Mouse (Mus musculus): ENCODE measurements around the gene Boll. TPM values are rescaled to one million over a fixed set of nuclear protein-coding genes. Genes with fewer than 3 reads are reported as not detected.

Gene Boll
- polyA plus RNA-seq, 1 experiment from 2014 or later, result 0.07 TPM

DNA sequence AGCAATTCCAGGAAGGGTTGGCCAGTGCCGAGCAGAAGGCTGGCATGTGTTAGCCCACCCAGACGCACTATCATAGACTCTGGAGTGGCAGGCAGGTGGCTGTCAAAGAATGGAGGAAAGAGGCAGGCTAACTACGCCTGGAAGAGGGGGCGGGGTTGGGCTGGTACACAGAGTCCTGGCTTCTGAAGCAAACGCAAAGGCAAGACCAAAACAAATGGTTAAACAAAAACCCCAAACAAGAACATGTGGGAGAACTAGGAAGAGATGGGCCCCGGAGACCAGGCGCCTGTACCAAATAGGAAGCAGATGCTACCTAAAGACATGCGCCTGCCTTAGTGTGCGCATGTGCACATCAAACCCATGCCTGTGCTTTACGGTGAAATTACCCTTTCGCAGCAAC lies 139.2 kb downstream of the Boll start:
- Histone ChIP-seq H3K9me3 (ENCODE audit: low read length) (no peaks in the 10 kb centered on the region), H3K9ac (replicated peaks) (no peak overlapping the region), H3K4me3 (ENCODE audit: low read depth, low read length) (no peak overlapping the region), H3K27me3 (ENCODE audit: insufficient read depth, low read length) (peaks cover 7% of the 10 kb centered on the region; the same call in 1 of the 2 replicates), H3K4me2 (ENCODE audit: low read depth, low read length) (no peak overlapping the region), H3K27ac (ENCODE audit: low read depth) (no peak overlapping the region), H3K4me1 (ENCODE audit: insufficient read depth) (no peaks in the 10 kb centered on the region), H3K36me3 (replicated peaks; ENCODE audit: insufficient read depth, low read length) (no peaks in the 10 kb centered on the region)
- DNase-seq (no peak), ATAC-seq (no peak)
- whole genome bisulfite sequencing (ENCODE audit: insufficient replicate concordance), result 71% methylated on average over 11 of the region's 11 CpGs
- TF ChIP-seq EP300 (IDR thresholded peaks at IDR 0.05; ENCODE audit: low read depth), result no peak
- TF ChIP-seq CTCF (IDR thresholded peaks at IDR 0.05; ENCODE audit: low read depth), result no peak

DNA sequence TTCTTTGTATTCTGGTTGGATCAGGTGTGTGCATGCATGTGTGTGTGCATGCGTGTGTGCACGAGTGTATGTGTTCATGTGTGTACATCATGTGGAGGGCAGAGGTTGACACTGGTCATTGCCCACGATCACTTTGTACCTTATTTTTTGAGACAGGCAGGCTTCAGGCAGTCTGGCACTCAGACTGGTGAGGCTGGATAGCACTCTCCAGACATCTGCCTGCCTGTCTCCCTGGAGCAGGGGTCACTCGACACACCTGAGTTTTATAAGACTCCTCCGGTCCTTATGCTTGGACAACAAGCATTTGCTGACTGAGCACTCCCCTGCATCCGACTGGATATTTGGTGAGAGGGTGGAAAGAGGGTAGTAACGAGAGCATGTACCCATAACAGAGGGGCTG lies 140.2 kb downstream of the Boll start:
- Histone ChIP-seq H3K9ac (replicated peaks) (no peak overlapping the region), H3K4me2 (ENCODE audit: low read depth, low read length) (no peak overlapping the region), H3K36me3 (replicated peaks; ENCODE audit: insufficient read depth, low read length) (no peaks in the 10 kb centered on the region), H3K4me1 (ENCODE audit: insufficient read depth) (no peaks in the 10 kb centered on the region), H3K27me3 (ENCODE audit: insufficient read depth, low read length) (peaks cover 7% of the 10 kb centered on the region; the same call in 1 of the 2 replicates), H3K4me3 (ENCODE audit: low read depth, low read length) (no peak overlapping the region), H3K9me3 (ENCODE audit: low read length) (no peaks in the 10 kb centered on the region), H3K27ac (ENCODE audit: low read depth) (no peak overlapping the region)
- WGBS (ENCODE audit: insufficient replicate concordance), result 81% methylated on average over 7 of the region's 7 CpGs
- ATAC-seq (no peak), DNase-seq (no peak)
- TF ChIP-seq CTCF (IDR thresholded peaks at IDR 0.05; ENCODE audit: low read depth), result no peak
- TF ChIP-seq EP300 (IDR thresholded peaks at IDR 0.05; ENCODE audit: low read depth), result no peak

DNA sequence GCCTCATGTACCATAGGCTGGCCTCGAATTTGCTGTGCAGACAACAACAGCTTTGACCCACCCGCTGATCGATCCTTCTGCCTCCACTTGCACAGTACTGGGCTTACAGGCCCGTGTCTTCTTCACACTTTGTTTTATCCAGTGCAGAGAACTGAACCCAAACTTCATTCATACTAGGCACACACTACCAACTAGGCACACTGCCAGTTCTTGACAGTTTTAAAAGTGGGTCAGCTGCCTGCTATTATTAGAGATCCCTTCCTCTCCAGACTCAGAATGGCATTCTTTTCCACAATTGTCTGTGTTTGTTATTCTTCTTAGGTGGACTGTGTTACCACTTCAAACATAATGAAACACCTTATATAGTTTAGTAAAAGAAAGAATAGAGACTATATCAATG lies 141.9 kb downstream of the Boll start:
- Histone ChIP-seq H3K4me3 (ENCODE audit: low read depth, low read length) (no peak overlapping the region), H3K9me3 (ENCODE audit: low read length) (no peaks in the 10 kb centered on the region), H3K27ac (ENCODE audit: low read depth) (no peak overlapping the region), H3K9ac (replicated peaks) (no peak overlapping the region), H3K4me1 (ENCODE audit: insufficient read depth) (no peaks in the 10 kb centered on the region), H3K4me2 (ENCODE audit: low read depth, low read length) (no peak overlapping the region), H3K36me3 (replicated peaks; ENCODE audit: insufficient read depth, low read length) (no peaks in the 10 kb centered on the region), H3K27me3 (ENCODE audit: insufficient read depth, low read length) (peaks cover 7% of the 10 kb centered on the region; the same call in 1 of the 2 replicates)
- 73% methylated on average over 4 of the region's 4 CpGs for WGBS (ENCODE audit: insufficient replicate concordance)
- DNase-seq (no peak), ATAC-seq (no peak)
- TF ChIP-seq CTCF (IDR thresholded peaks at IDR 0.05; ENCODE audit: low read depth) (no peak), EP300 (IDR thresholded peaks at IDR 0.05; ENCODE audit: low read depth) (no peak)

DNA sequence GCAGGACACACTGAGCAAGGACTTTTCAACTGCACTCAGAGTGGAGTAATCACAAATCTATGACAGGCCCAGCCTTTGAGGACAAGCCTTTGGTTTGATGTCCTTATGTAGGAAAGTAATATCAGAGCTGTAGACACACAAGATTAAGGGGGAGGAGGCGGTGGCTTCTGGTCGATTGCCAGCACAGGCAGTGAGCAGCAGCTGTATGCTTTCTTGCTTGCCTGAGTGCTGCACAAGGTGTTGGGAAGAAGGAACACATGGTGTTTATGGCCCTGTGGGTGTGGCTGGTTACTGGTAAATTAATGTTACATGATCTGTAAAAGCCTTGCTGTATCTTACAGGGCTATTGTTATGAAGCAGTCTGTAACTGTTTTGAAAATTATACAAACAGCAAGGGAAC lies 146.1 kb downstream of the Boll start:
- no peaks in the 10 kb centered on the region; the same call in 1 of the 2 replicates for H3K4me1 ChIP-seq (ENCODE audit: insufficient read depth)
- TF ChIP-seq EP300 (IDR thresholded peaks at IDR 0.05; ENCODE audit: low read depth), result no peak
- TF ChIP-seq CTCF (IDR thresholded peaks at IDR 0.05; ENCODE audit: low read depth), result no peak
- ATAC-seq (no peak), DNase-seq (no peak)
- no peaks in the 10 kb centered on the region for H3K9me3 ChIP-seq (ENCODE audit: low read length)
- no peak overlapping the region for H3K4me3 ChIP-seq (ENCODE audit: low read depth, low read length)
- H3K27ac ChIP-seq (ENCODE audit: low read depth), result no peak overlapping the region
- H3K27me3 ChIP-seq (ENCODE audit: insufficient read depth, low read length), result no peaks in the 10 kb centered on the region
- no peak overlapping the region for H3K9ac ChIP-seq (replicated peaks)
- H3K36me3 ChIP-seq (replicated peaks; ENCODE audit: insufficient read depth, low read length), result no peaks in the 10 kb centered on the region
- 52% methylated on average over 2 of the region's 2 CpGs for WGBS (ENCODE audit: insufficient replicate concordance)
- H3K4me2 ChIP-seq (ENCODE audit: low read depth, low read length), result no peak overlapping the region

DNA sequence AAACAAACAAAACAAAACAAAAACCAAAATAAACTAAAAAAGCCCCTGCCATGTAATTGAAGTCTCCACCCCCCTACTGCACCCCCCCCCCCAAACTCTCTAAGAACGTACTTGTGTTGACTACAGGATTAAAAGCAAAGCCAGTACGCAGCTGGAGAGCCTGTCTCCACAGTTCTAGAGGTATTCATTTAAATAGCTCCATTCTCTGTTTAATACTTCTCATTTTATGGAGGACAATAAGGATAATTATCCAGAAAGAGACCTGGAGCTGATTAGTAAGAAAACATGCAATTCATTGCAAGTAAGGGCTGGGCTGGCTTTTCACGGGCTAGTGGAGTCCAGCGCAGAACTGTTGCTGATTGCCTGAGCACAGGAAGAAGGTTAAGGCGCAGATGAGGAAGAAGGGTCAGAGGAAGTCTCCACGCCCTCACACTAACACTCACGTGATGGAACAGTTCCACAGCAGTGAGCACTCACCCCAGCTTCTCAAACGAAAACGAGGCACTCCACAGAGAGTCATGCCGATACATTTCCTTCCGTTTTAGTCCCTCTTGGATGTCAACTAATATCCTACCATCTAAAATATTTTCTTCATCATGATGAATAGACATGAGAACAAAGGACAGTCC lies 148.0 kb downstream of the Boll start:
- Histone ChIP-seq H3K4me2 (ENCODE audit: low read depth, low read length) (peak overlapping the region; percentile 4; the same call in 1 of the 2 replicates), H3K4me3 (ENCODE audit: low read depth, low read length) (no peak overlapping the region), H3K9me3 (ENCODE audit: low read length) (no peaks in the 10 kb centered on the region), H3K36me3 (replicated peaks; ENCODE audit: insufficient read depth, low read length) (no peaks in the 10 kb centered on the region), H3K9ac (replicated peaks) (no peak overlapping the region), H3K4me1 (ENCODE audit: insufficient read depth) (peaks cover 5% of the 10 kb centered on the region), H3K27ac (ENCODE audit: low read depth) (peak overlapping the region; percentile 66), H3K27me3 (ENCODE audit: insufficient read depth, low read length) (no peaks in the 10 kb centered on the region)
- TF ChIP-seq EP300 (IDR thresholded peaks at IDR 0.05; ENCODE audit: low read depth) (no peak), CTCF (IDR thresholded peaks at IDR 0.05; ENCODE audit: low read depth) (no peak)
- DNase-seq (peak; percentile 55), ATAC-seq (peak; percentile 63)
- 35% methylated on average over 11 of the region's 11 CpGs for WGBS (ENCODE audit: insufficient replicate concordance)

DNA sequence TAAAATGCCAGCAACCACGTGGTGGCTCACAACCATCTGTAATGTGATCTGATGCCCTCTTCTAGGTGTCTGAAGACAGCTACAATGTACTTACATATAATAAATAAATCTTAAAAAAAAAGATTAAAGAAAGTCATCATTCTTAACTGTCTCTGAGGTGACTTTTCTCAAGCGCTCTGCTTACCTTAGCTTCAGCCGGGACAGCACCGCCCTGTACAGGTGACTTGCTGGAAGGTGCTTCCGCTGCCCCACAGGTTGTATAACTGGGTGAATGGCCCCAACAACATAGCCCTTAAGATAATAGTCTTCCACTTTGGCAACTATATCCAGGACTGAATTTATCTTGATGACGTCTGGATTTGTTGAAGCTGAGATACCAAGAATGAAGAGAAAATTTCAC lies 149.3 kb downstream of the Boll start:
- Histone ChIP-seq H3K27me3 (ENCODE audit: insufficient read depth, low read length) (no peaks in the 10 kb centered on the region), H3K36me3 (replicated peaks; ENCODE audit: insufficient read depth, low read length) (no peaks in the 10 kb centered on the region), H3K4me3 (ENCODE audit: low read depth, low read length) (no peak overlapping the region), H3K4me1 (ENCODE audit: insufficient read depth) (peaks cover 7% of the 10 kb centered on the region), H3K4me2 (ENCODE audit: low read depth, low read length) (no peak overlapping the region), H3K9ac (replicated peaks) (no peak overlapping the region), H3K27ac (ENCODE audit: low read depth) (no peak overlapping the region), H3K9me3 (ENCODE audit: low read length) (no peaks in the 10 kb centered on the region)
- DNase-seq, result no peak
- 81% methylated on average over 6 of the region's 6 CpGs for WGBS (ENCODE audit: insufficient replicate concordance)
- no peak for TF ChIP-seq CTCF (IDR thresholded peaks at IDR 0.05; ENCODE audit: low read depth)
- no peak for TF ChIP-seq EP300 (IDR thresholded peaks at IDR 0.05; ENCODE audit: low read depth)
- ATAC-seq, result no peak
